Mouse (Mus musculus): ENCODE results near the gene Kcnq4.

DNA sequence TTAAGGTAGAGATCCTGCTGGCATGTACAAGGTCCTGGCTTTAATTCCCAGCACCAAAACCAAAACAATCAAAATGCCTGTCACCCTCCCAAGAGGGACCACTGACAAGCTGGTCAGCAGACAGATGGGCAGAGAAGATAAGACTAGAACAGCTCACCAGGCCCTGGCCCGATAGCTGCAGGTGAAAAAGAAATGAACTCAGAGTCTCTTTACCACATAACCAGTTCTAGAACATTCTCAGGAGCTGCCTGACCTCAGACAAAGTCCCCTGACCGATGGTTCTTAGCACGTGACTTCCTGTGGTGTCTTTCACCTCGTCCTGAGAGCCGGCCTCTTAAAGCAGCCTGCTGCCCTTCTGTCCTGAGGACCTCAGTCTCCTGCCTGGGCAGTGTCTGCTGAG is 78.8 kb downstream of the Kcnq4 start:
- no peak for TF ChIP-seq CTCF (IDR thresholded peaks at IDR 0.05; ENCODE audit: control insufficient read depth, insufficient read depth, low read length)
- TF ChIP-seq POLR2A (IDR thresholded peaks at IDR 0.05; ENCODE audit: borderline replicate concordance, control insufficient read depth, low read depth, low read length): no peak
